Mouse (Mus musculus) liver, embryonic 16.5 days (tissue): ENCODE measurements at regions not wholly inside any gene's neighbourhood (a gene's known extent, or its start where the extent isn't known, plus 50 kb on each side); places are given as distances from the start of the nearest gene placed in this dataset.

Experiments
- ATAC-seq: fragments of 200-750 bp; cut with Nextera tagmentation; 2 replicates; pipeline ENCODE4 v1.8.0; 2017; ENCODE audit warnings: low read depth, mild to moderate bottlenecking, moderate number of reproducible peaks, moderate library complexity
- H3K27ac ChIP-seq: fragments of 300-500 bp; sonication (generic); 2 replicates; pipeline ENCODE4 v1.5.1; 2014; ENCODE audit warnings: mild to moderate bottlenecking, low read length
- H3K27me3 ChIP-seq: fragments of 300-500 bp; sonication (generic); 2 replicates; pipeline ENCODE4 v1.6.1; 2014; ENCODE audit warnings: low read depth, low read length, mixed read lengths; ENCODE audit not compliant: control insufficient read depth, insufficient read depth
- H3K36me3 ChIP-seq: fragments of 300-500 bp; sonication (generic); 2 replicates; pipeline ENCODE4 v1.6.1; 2014; ENCODE audit warnings: mild to moderate bottlenecking; ENCODE audit not compliant: control insufficient read depth, insufficient read depth
- H3K4me1 ChIP-seq: fragments of 300-500 bp; sonication (generic); 2 replicates; pipeline ENCODE4 v1.6.1; 2014; ENCODE audit warnings: low read depth, low read length, mixed read lengths; ENCODE audit not compliant: control insufficient read depth
- H3K4me2 ChIP-seq: fragments of 300-500 bp; sonication (generic); 2 replicates; pipeline ENCODE4 v1.6.1; 2014; ENCODE audit warnings: low read depth, low read length, mixed read lengths
- H3K4me3 ChIP-seq: fragments of 300-500 bp; sonication (generic); 2 replicates; pipeline ENCODE4 v1.5.1; 2014; ENCODE audit warnings: low read depth, mild to moderate bottlenecking, low read length
- H3K9ac ChIP-seq: fragments of 300-500 bp; sonication (generic); 2 replicates; pipeline ENCODE4 v1.6.1; 2014; ENCODE audit warnings: low read depth, low read length
- H3K9me3 ChIP-seq: fragments of 300-500 bp; sonication (generic); replicated peaks from 2 replicates; pipeline ENCODE4 v1.6.1; 2016; ENCODE audit warnings: low read length; ENCODE audit not compliant: control insufficient read depth
- WGBS: fragments of 180-500 bp; shearing (Covaris S2); extraction: QIAGEN DNeasy Blood & Tissue Kit; methylation state at CpG from one replicate; pipeline ENCODE4 v1.1.7; 2014; ENCODE audit not compliant: insufficient replicate concordance; 5-methylcytosine and 5-hydroxymethylcytosine counted together

DNA sequence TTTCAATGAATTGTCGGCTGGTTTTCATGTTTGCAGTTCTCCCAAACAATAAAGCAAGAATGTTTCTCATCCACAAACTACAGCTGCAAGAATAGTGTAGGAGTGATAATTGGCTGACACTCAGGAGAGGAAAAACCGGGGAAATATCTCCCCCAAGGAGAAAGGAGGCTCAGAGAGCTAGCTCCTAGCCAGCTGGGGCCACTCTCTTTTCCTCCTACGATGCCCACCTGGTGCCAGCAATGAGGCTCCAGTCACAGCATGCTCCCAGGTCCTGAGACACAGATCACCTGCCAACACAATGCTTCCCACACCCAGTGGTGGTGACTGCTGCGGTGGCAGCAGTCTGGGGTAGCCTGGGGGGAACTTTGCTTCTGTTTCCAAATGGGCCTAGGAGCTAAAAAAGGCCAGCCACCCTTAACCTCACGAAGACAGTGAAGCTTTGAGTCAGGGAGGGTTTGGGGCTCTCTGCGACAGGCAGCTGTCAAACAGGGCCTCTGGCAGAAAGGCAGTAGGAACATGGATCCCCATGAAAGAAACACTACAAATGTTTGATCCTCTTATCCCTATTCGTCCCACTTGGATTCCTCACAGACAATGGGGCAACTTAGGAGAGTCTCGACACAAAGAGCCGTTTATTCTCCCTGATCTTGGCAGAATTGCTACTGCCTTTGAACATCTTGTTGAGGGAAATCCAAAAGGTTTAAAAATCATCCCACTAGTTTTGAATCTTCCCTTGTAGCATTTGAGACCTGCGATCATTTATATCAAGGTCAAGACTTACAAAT, 527.8 kb downstream of the Efnb2 start:
- Histone ChIP-seq H3K9ac (no peak overlapping the region), H3K4me3 (no peak overlapping the region), H3K36me3 (no peaks in the 10 kb centered on the region), H3K27me3 (no peaks in the 10 kb centered on the region), H3K27ac (no peak overlapping the region), H3K4me1 (no peaks in the 10 kb centered on the region), H3K9me3 (no peaks in the 10 kb centered on the region), H3K4me2 (no peak overlapping the region)
- no peak for ATAC-seq
- 36% methylated on average over 10 of the region's 10 CpGs for WGBS

DNA sequence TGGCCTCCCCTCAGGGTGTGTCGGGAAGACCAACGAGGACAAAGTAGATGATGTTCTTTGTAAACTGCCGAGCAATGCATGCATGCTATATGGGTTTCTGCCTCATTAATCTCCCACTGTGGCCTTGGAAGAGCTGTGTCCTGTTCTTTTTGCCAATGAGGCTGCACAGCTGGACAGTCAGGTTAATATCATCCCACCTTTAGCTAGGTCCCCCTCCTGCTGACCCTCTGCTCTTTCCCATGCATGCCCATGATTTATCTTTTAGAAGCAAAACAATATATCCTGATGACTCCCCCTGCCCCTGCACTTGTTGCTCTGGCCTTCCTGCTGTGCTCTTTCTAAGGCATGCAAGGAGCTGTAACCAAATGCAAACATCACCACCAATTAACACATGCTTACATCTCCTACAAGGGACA, 529.1 kb downstream of the Efnb2 start:
- no peak for ATAC-seq
- Histone ChIP-seq H3K4me3 (no peak overlapping the region), H3K9ac (no peak overlapping the region), H3K9me3 (no peaks in the 10 kb centered on the region), H3K27ac (no peak overlapping the region), H3K4me2 (no peak overlapping the region), H3K27me3 (no peaks in the 10 kb centered on the region), H3K4me1 (no peaks in the 10 kb centered on the region), H3K36me3 (no peaks in the 10 kb centered on the region)
- WGBS = 34% methylated on average over 3 of the region's 3 CpGs

DNA sequence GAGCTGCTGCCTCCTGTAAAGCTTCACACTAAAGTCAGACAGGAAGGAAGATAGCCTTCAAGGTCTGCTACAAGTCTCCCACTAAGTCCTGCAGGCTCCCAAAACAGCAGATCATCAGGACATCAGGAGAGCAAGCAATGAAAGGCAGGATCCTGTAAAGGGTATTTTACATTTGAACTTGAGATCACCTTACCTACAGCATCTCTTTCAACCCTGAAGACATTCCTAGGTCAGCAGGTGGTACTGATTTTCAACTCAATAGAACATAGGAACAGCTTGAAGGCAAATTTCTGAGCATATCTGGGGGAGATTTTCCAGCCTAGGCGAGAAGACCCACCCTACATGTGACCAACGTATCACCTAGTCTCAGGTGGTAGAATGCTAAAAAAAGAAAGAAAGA, 530.2 kb downstream of the Efnb2 start:
- H3K27me3 ChIP-seq = no peaks in the 10 kb centered on the region

DNA sequence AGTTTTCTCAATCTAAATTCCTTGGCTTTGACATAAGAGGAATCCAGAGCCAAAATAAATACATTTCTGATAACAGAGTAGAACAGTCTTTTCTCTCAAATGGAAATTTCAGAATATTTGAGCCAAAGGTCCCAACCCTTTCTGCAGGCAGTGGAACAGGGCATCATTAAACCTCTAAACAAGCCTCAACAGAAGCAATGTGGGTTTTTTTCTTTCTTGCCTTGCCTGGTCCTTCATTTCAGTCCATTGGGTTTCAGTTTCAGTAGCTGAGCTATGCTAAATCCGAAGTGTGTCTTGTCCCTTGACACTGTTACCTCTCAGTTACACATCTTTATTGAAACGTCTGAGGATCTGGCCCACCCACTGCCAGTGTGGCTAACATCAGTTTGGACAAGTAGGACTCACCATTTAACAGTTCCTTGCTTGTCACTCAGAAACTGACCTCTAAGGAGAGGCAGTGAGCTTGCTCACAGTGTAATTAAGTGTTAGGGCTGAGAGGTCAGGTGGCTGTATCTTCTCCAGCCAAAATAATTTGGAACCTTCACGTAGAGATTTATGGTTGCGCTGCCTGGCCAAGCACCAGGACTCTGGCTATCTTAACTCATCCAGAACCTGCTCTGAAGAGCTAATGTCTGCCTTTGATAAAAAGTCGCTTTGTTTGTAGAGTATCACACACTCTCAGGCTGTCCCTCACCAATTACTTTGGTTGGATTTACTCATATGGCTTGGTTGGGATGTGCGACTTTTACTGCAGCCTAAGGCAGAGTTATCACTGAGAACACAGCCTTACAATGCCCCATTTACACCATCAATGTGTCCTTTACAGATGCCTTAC, 545.2 kb downstream of the Efnb2 start:
- Histone ChIP-seq H3K36me3 (no peaks in the 10 kb centered on the region), H3K9me3 (no peaks in the 10 kb centered on the region), H3K27me3 (no peaks in the 10 kb centered on the region), H3K27ac (no peak overlapping the region), H3K4me3 (no peak overlapping the region), H3K9ac (no peak overlapping the region), H3K4me2 (no peak overlapping the region), H3K4me1 (no peaks in the 10 kb centered on the region)
- WGBS = 43% methylated on average over 6 of the region's 6 CpGs
- no peak for ATAC-seq

More for the DNA sequence above, 530.2 kb downstream of the Efnb2 start:
- Histone ChIP-seq H3K4me3 (no peak overlapping the region), H3K9me3 (no peaks in the 10 kb centered on the region), H3K36me3 (no peaks in the 10 kb centered on the region), H3K27ac (no peak overlapping the region), H3K9ac (no peak overlapping the region), H3K4me2 (no peak overlapping the region), H3K4me1 (no peaks in the 10 kb centered on the region)
- WGBS = 56% methylated on average over 2 of the region's 2 CpGs
- ATAC-seq = no peak

DNA sequence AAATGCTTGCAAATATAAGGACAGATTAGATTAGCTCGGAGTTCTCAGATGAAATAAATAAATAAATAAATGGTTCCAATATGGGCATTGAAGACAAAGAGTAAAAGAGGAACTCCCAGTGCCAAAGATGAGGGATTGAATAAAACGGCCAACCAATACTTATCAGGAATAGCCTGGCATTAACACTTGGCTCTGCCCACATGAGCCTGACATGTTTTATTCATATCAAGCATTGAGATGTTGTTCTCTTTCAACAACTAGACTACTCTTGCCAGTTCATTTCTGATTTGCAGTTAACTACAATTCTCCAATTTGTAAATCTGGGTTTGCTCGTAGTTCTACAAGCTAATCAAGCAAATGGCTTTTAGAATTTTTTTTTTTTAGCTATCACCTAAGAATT, 546.4 kb downstream of the Efnb2 start:
- no peaks in the 10 kb centered on the region for H3K4me1 ChIP-seq
- no peak overlapping the region for H3K4me2 ChIP-seq
- H3K4me3 ChIP-seq = no peak overlapping the region
- no peaks in the 10 kb centered on the region for H3K9me3 ChIP-seq
- H3K27ac ChIP-seq = no peak overlapping the region
- no peaks in the 10 kb centered on the region for H3K36me3 ChIP-seq
- WGBS = 53% methylated on average over 3 of the region's 3 CpGs
- no peak overlapping the region for H3K9ac ChIP-seq
- no peak for ATAC-seq
- H3K27me3 ChIP-seq = no peaks in the 10 kb centered on the region

DNA sequence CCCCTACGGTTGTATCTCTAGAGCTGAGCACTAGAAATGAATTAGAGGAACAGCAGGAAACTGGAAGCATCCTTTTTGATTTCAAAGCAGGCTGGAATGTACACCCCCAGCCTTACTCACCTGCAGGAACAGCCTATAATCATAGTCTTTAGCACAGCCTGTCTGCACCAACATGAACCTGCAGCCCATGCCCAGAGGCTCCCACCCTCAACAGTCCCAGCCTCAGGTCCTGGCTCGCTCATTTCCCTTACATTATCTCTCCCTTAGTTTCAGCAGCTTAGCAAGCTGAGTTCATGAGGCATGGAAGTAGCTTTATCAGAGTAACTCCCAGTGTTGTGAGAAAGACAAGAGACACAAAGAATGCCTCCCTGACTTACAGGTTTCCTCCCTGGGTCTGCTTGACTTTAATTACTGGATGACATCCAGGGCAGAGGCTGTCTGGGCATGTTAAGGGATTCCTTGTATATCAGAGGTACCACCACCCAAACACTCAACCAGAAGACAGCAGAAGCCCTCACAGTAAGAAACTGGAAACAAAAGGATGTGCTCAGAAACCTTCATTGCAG, 551.2 kb downstream of the Efnb2 start:
- ATAC-seq = no peak
- no peaks in the 10 kb centered on the region for H3K27me3 ChIP-seq
- no peak overlapping the region for H3K4me3 ChIP-seq
- WGBS = 61% methylated on average over 2 of the region's 2 CpGs
- no peaks in the 10 kb centered on the region for H3K9me3 ChIP-seq
- no peak overlapping the region for H3K4me2 ChIP-seq
- no peak overlapping the region for H3K9ac ChIP-seq
- no peak overlapping the region for H3K27ac ChIP-seq
- no peaks in the 10 kb centered on the region for H3K36me3 ChIP-seq
- no peaks in the 10 kb centered on the region for H3K4me1 ChIP-seq

DNA sequence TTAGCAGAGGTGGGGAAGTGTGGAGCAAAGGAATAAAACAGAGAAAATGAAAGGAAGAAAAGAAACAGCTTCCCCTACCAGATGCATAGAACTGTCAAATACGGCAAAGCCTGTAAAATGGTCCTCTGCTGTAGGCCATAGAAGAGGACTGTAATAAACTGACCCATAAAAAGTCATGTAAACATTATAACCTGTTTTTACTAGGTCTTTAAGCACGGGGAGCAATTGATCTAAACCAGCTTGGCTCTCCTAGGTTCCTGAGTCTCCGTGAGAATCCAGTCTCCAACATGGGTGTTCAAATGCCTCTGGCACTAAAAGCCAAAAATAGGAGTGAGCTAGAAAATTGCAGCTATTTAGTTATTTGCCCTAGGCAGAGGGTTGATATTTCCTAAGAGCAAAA, 557.5 kb downstream of the Efnb2 start:
- no peak overlapping the region for H3K27ac ChIP-seq

DNA sequence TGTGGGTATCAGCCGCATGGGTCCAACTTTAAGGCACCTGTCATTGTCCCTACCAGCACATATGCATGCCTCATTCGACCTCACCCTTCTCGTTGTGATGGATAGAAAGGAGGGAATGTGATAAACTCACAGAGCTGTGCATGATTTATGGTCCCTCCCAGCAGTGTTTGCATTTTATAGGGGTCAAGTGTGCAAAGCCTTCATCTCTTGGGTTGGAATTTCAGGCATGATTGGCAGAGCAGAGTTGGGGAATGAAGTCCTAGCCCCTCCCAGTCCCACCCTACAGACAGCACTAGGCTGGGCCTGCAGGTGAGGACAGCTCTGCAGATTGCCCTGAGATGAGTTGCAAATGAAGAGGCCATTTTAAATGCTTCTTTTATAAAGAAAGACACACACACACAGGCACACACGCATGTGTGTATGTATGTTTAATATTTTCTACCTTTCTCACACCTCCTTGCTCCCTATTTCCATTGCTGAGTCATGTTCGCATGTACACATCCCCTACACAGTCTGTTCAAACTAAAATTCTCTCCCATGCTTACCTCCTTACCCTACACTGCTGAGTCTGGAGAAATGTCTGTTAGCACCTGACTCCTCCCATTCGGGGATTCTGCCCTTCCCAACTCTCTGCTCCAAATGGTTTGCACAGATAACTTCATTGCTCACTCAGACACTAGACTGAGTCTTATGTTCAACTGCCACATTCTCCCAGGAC, 558.9 kb downstream of the Efnb2 start:
- ATAC-seq = no peak
- Histone ChIP-seq H3K27ac (no peak overlapping the region), H3K9me3 (no peaks in the 10 kb centered on the region), H3K4me3 (no peak overlapping the region), H3K4me2 (no peak overlapping the region), H3K4me1 (no peaks in the 10 kb centered on the region), H3K9ac (no peak overlapping the region), H3K27me3 (no peaks in the 10 kb centered on the region), H3K36me3 (no peaks in the 10 kb centered on the region)
- 59% methylated on average over 6 of the region's 6 CpGs for whole genome bisulfite sequencing

More for the DNA sequence above, 557.5 kb downstream of the Efnb2 start:
- Histone ChIP-seq H3K4me1 (no peaks in the 10 kb centered on the region), H3K9ac (no peak overlapping the region), H3K4me2 (no peak overlapping the region), H3K36me3 (no peaks in the 10 kb centered on the region), H3K9me3 (no peaks in the 10 kb centered on the region), H3K27me3 (no peaks in the 10 kb centered on the region), H3K4me3 (no peak overlapping the region)
- 57% methylated on average over 3 of the region's 3 CpGs for WGBS
- ATAC-seq = no peak
